In genomic region chr6:33913486-33913885, GRCm38 (mm10) we compare ENCODE assay signal across 18 mouse cellular contexts.
DNase-seq lines count a peak whose midpoint lies in the region; ATAC-seq and TF ChIP-seq lines count a peak whose summit lies in the region.
"Had no signal": no experiment of that assay in that cellular context is flagged by ENCODE, and none has a peak within 500 bp of the region (broad histone marks: within the 10 kb centered on the region; RNA-seq: fewer than 3 reads in every experiment).

No protein-coding gene starts in this region.

- DNase-seq in hindbrain, embryonic 10.5 days (ENCODE audit: low spot score) = no peak
- DNase-seq in brain, embryonic 14.5 days (ENCODE audit: low read depth) = peak; percentile 68
- peak; percentile 49 for DNase-seq in forebrain, embryonic 14.5 days (ENCODE audit: low spot score)
- no peak for DNase-seq in urinary bladder, adult 2 months (ENCODE audit: low spot score)
- DNase-seq in adipocyte (ENCODE audit: low spot score) = no peak
- DNase-seq: cerebellum, postnatal 10 days; heart, adult 11 months; kidney, adult 18-20 months; kidney, postnatal 10 days; layer of hippocampus, adult 9-11 months; lung, embryonic 14.5 days; thymus, postnatal 14 days had no signal

- WGBS in hindbrain, embryonic 12.5 days = 61% methylated on average over 8 of the region's 8 CpGs
- 73% methylated on average over 8 of the region's 8 CpGs for WGBS in hindbrain, embryonic 10.5 days
- 23% methylated on average over 8 of the region's 8 CpGs for WGBS in forebrain, embryonic 14.5 days
- WGBS in midbrain, embryonic 12.5 days = 35% methylated on average over 8 of the region's 8 CpGs

- no peak for TF ChIP-seq POLR2A in brain, embryonic 14.5 days (IDR thresholded peaks at IDR 0.05; ENCODE audit: borderline replicate concordance, extremely low read depth, insufficient read depth, insufficient read length, poor library complexity, severe bottlenecking)

- H3K36me3 ChIP-seq in hindbrain, embryonic 12.5 days = no peaks in the 10 kb centered on the region
- no peaks in the 10 kb centered on the region for H3K36me3 ChIP-seq in hindbrain, embryonic 10.5 days
- no peaks in the 10 kb centered on the region for H3K36me3 ChIP-seq in forebrain, embryonic 14.5 days (ENCODE audit: control insufficient read depth, insufficient read depth, low read length)
- no peaks in the 10 kb centered on the region for H3K36me3 ChIP-seq in midbrain, embryonic 12.5 days
- H3K36me3 ChIP-seq: embryonic facial prominence, embryonic 15.5 days; liver, embryonic 12.5 days; stomach, embryonic 15.5 days had no signal

- peak overlapping the region; percentile 30; the same call in 1 of the 2 replicates for H3K27ac ChIP-seq in hindbrain, embryonic 12.5 days
- H3K27ac ChIP-seq in hindbrain, embryonic 10.5 days = no peak overlapping the region
- H3K27ac ChIP-seq in forebrain, embryonic 14.5 days (ENCODE audit: low read depth, low read length) = peak overlapping the region; percentile 70
- peak overlapping the region; percentile 49; the same call in 1 of the 2 replicates for H3K27ac ChIP-seq in midbrain, embryonic 12.5 days (replicated peaks)
- H3K27ac ChIP-seq: embryonic facial prominence, embryonic 15.5 days; liver, embryonic 12.5 days; macrophage; stomach, embryonic 15.5 days had no signal

- no peak for ATAC-seq in hindbrain, embryonic 12.5 days (ENCODE audit: low FRiP score)
- no peak for ATAC-seq in forebrain, embryonic 14.5 days
- no peak for ATAC-seq in midbrain, embryonic 12.5 days (ENCODE audit: low FRiP score, low read depth)
- ATAC-seq: liver, embryonic 12.5 days had no signal

- H3K4me1 ChIP-seq in hindbrain, embryonic 12.5 days = peaks cover 8% of the 10 kb centered on the region
- H3K4me1 ChIP-seq in hindbrain, embryonic 10.5 days (replicated peaks) = no peaks in the 10 kb centered on the region
- H3K4me1 ChIP-seq in forebrain, embryonic 14.5 days (ENCODE audit: control insufficient read depth, insufficient read depth, low read length) = peaks cover 7% of the 10 kb centered on the region; the same call in 1 of the 2 replicates
- peaks cover 7% of the 10 kb centered on the region for H3K4me1 ChIP-seq in midbrain, embryonic 12.5 days
- H3K4me1 ChIP-seq: embryonic facial prominence, embryonic 15.5 days; liver, embryonic 12.5 days; stomach, embryonic 15.5 days had no signal

- H3K9me3 ChIP-seq in hindbrain, embryonic 12.5 days (replicated peaks) = no peaks in the 10 kb centered on the region
- no peaks in the 10 kb centered on the region for H3K9me3 ChIP-seq in hindbrain, embryonic 10.5 days
- H3K9me3 ChIP-seq in forebrain, embryonic 14.5 days (replicated peaks; ENCODE audit: control insufficient read depth, low read length) = no peaks in the 10 kb centered on the region
- no peaks in the 10 kb centered on the region for H3K9me3 ChIP-seq in midbrain, embryonic 12.5 days
- H3K9me3 ChIP-seq: embryonic facial prominence, embryonic 15.5 days; liver, embryonic 12.5 days; stomach, embryonic 15.5 days had no signal

- H3K4me3 ChIP-seq in hindbrain, embryonic 12.5 days = no peak overlapping the region
- no peak overlapping the region for H3K4me3 ChIP-seq in hindbrain, embryonic 10.5 days
- H3K4me3 ChIP-seq in forebrain, embryonic 14.5 days (ENCODE audit: low read depth, low read length) = no peak overlapping the region
- H3K4me3 ChIP-seq in midbrain, embryonic 12.5 days = no peak overlapping the region
- H3K4me3 ChIP-seq: embryonic facial prominence, embryonic 15.5 days; liver, embryonic 12.5 days; stomach, embryonic 15.5 days had no signal

- H3K27me3 ChIP-seq in hindbrain, embryonic 12.5 days = no peaks in the 10 kb centered on the region
- H3K27me3 ChIP-seq in hindbrain, embryonic 10.5 days (ENCODE audit: insufficient read depth, poor library complexity, severe bottlenecking) = no peaks in the 10 kb centered on the region
- no peaks in the 10 kb centered on the region for H3K27me3 ChIP-seq in forebrain, embryonic 14.5 days (replicated peaks; ENCODE audit: control insufficient read depth, insufficient read depth, low read length)
- H3K27me3 ChIP-seq in midbrain, embryonic 12.5 days = no peaks in the 10 kb centered on the region
- H3K27me3 ChIP-seq: embryonic facial prominence, embryonic 15.5 days; liver, embryonic 12.5 days; stomach, embryonic 15.5 days had no signal

- no peak overlapping the region for H3K4me2 ChIP-seq in hindbrain, embryonic 12.5 days (replicated peaks)
- no peak overlapping the region for H3K4me2 ChIP-seq in forebrain, embryonic 14.5 days (ENCODE audit: low read length)
- no peak overlapping the region for H3K4me2 ChIP-seq in midbrain, embryonic 12.5 days (replicated peaks)
- H3K4me2 ChIP-seq: embryonic facial prominence, embryonic 15.5 days; liver, embryonic 12.5 days; lung, embryonic 14.5 days; stomach, embryonic 15.5 days had no signal

- TF ChIP-seq CTCF in brain, embryonic 14.5 days (IDR thresholded peaks at IDR 0.05; ENCODE audit: borderline replicate concordance, extremely low read depth, insufficient read depth, insufficient read length) = no peak

- H3K9ac ChIP-seq in hindbrain, embryonic 12.5 days = no peak overlapping the region
- peak overlapping the region; percentile 17; the same call in 1 of the 2 replicates for H3K9ac ChIP-seq in forebrain, embryonic 14.5 days (ENCODE audit: low read length)
- H3K9ac ChIP-seq in midbrain, embryonic 12.5 days (replicated peaks) = 0 out of 2 replicates have a peak overlapping the region, but pooled peaks have one; percentile 2
- H3K9ac ChIP-seq: embryonic facial prominence, embryonic 15.5 days; liver, embryonic 12.5 days; lung, embryonic 14.5 days; stomach, embryonic 15.5 days had no signal

Comparison
In these comparisons a context has a peak if more than half of its experiments do, and no peak if none do; other contexts are left out.
1. DNase-seq: peak in brain, embryonic 14.5 days (single experiment) and forebrain, embryonic 14.5 days (single experiment); none in hindbrain, embryonic 10.5 days (single experiment), urinary bladder, adult 2 months (single experiment) and adipocyte (single experiment).